Mouse (Mus musculus) left cerebral cortex, adult 2 months (tissue): Measurements from ENCODE around the gene Als2cr12. TPM values are rescaled to one million over a fixed set of nuclear protein-coding genes. Genes with fewer than 3 reads are reported as not detected.
A peak's percentile ranks its signal among the peaks of the same experiment; 100 is the strongest.
"Not testable (repeated sequence)": the region's sequence is repeated elsewhere in the genome, so short reads cannot be mapped to it uniquely, and the experiment has no call there.

ENCODE experiments used
- DNase-seq, 2 experiments: peaks; one replicate each; pipeline ENCODE4 v3.0.0; 2021 to 2022; ENCODE audit warnings: low spot score in 2 of 2, mixed read lengths in 1 of 2; ENCODE audit errors: extremely low spot score in 1 of 2
- H3K27ac ChIP-seq: fragments of 200-600 bp; 2 replicates; pipeline ENCODE4 v1.8.1; 2022
- H3K4me3 ChIP-seq: fragments of 200-600 bp; 2 replicates; pipeline ENCODE4 v1.8.1; 2022
- CTCF ChIP-seq: fragments of 200-600 bp; IDR thresholded peaks from 2 replicates; pipeline ENCODE4 v1.8.1; 2022; ENCODE audit warnings: antibody characterized with exemption, mild to moderate bottlenecking, moderate library complexity
- intact Hi-C: fragments of 180-260 bp; cut with DNase I; formaldehyde crosslinking; loops from one replicate; pipeline ENCODE4 v1.15.1; 2025
- total RNA-seq, 2 experiments: library from RNA; stranded (reverse); gene quantifications; 2 replicates each; pipeline ENCODE4 v1.2.3; 2021

Gene Als2cr12
- total RNA-seq, 2 experiments from 2014 or later, result not detected

DNA sequence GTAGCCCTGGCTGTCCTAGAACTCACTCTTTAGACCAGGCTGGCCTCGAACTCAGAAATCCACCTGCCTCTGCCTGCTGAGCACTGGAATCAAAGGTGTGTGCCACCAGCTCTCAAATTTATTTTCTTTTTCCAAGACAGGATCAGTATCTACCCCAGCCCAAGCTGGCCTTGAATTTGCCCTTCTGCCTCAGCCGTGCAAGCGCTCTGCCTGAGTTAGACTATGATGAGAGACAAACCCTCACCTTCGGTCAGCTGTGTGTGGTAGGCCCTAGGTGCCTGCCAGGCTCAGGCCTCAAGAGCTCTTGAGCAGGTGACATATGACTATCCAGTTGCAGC is 21.1 kb upstream of the Als2cr12 start:
- TF ChIP-seq CTCF, result no peak
- no peak for DNase-seq
- no peak overlapping the region for H3K27ac ChIP-seq
- intact Hi-C loops, result no loop called here
- H3K4me3 ChIP-seq, result no peak overlapping the region

DNA sequence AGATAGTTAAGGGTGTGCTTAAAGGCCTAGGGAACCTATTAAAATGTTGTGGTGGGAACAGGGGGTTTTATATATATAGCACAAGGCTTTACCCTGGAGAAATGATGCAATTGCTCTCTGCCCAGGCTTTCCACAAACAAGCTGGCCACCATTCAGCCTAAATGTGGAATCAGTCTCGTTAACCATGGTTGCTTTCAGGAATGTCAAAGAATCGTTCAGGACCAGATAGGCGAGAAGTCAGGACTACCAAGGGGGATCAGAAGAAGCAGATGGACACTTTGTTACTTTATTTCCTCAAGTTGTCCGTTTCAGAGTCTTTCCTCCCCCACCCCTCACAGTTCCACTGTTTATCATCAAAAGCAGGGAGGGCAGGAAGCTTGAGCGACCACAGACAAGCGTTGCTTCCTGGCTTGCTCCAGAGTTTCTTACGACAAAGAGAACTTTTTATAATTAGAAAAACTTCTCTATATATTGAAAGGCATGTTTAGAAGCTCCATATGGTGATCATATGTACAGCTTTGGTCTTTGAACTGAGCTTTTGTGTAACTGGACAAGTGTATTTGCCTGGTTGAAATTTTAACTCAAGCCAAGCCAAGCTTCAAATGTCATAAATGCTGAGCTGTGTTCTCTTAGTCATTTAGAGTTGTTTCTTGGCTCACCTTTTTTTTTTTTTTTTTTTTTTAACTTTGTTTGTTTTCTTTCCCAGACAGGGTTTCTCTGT is 20.5 kb upstream of the Als2cr12 start:
- DNase-seq, result no peak
- TF ChIP-seq CTCF, result no peak
- intact Hi-C loops, result no loop called here
- Histone ChIP-seq H3K4me3 (no peak overlapping the region), H3K27ac (no peak overlapping the region)

DNA sequence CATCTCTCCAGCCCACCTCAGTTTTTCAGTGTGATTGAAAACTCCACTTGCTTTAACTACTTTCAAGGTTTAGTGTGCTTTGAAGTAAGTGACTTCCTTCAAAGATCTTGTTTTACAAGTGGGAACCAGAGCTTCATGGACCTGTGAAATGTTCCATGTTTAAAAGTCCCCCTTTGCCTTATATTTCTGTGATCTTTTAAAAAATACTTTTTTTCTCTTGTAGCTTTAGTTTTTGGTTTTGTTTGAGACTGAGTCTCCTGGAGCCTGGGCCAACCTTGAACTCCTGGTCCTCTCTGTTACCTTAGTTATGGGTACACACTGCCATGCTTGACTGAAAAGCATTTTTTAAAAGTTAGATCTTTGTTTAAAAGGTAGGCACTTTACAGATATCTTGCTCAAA is 19.7 kb upstream of the Als2cr12 start:
- intact Hi-C loops, result no loop called here
- Histone ChIP-seq H3K27ac (no peak overlapping the region), H3K4me3 (no peak overlapping the region)
- TF ChIP-seq CTCF, result no peak
- no peak for DNase-seq

DNA sequence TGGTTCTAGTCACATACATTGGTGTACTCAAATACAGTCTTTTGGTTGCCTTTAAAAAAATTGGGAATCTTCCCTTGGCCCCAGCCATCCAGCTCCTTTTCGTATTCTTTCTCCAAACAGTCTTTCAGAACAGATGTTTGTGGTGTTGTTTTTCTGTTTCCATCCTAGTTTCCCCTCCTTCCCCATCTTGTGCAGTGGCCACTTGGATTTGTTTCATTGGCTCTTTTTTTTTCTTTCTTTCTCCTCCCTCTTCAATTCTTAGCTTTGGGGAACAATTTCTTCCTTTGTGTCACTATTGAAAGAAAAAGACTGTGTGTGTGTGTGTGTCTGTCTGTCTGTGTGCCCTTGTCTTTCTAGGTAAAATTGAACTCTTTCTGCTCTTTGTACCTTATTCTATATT is 18.6 kb upstream of the Als2cr12 start:
- intact Hi-C loops, result no loop called here
- H3K27ac ChIP-seq, result peak overlapping the region; percentile 93; the same call in 1 of the 2 replicates
- DNase-seq, result no peak
- peak overlapping the region; percentile 58 for H3K4me3 ChIP-seq
- TF ChIP-seq CTCF, result no peak

DNA sequence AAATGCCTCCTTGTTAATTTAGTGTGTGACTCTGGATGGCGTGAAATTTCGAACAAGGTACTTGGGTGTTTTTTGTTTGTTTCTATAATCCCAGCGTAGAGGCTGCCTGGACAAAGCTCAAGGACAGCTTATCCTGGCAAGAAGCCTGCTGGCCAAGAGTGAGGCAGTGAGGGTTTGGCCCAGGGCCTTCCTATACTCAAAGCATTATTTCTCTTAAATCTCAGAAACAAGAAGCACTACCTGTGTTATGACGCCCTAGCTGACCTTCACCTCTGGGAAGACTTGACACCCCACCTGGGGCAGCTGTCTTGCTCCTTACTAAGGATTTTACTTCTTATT is 18.1 kb upstream of the Als2cr12 start:
- intact Hi-C loops, result loop anchor here (1.0 to 2.0 kb wide), 2 partner anchors 25 to 61 kb away; no protein-coding TSS in a partner anchor

DNA sequence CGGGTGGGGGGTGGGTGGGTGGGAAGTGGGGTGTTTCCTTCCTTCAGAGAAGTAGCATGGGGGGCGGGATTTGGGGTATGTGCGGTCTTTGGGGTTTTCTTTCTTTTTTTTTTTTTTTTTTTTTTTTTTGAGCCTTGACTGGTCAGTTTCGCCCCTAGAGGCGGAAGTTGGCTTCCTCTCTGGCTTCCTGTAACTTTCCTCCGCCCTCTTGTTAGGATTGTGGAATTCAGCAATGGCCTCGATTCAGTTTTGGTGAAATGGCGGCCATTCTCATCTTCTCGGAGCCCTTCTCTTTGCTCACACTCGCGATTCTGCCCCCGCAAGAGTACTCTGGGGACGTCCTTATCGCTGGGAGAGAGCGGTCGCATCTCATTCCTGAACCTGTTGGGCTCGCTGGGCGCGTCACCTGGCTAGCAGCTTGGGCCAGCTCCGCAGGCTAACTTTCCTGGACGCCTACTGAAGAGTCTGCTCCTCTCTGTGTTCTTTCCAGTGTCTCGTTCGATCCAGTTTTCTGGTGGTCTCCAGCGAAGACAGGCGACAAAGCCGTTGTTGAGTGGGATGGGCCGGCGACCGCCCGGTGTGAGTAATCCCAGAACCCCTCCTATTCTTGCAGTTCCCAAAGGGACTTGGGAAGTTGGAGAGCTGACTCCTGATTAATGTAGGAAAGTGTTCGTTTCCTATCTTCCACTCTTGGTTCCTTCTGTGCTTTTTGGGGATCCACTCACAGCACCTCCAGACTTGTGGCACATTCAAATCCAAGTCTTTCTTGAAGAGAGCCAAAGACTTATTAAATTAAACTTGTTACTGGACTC is 17.5 kb upstream of the Als2cr12 start:
- peak; percentile 17 for TF ChIP-seq CTCF
- Histone ChIP-seq H3K4me3 (peak overlapping the region; percentile 58), H3K27ac (peak overlapping the region; percentile 93)
- peak; percentile 31 to 41 for DNase-seq
- intact Hi-C loops, result loop anchor here (1.0 to 2.0 kb wide), 2 partner anchors 26 to 60 kb away; no protein-coding TSS in a partner anchor

More for the DNA sequence above, 18.1 kb upstream of the Als2cr12 start:
- H3K27ac ChIP-seq, result peak overlapping the region; percentile 93
- no peak for TF ChIP-seq CTCF
- DNase-seq, result peak; percentile 31 to 34
- peak overlapping the region; percentile 58 for H3K4me3 ChIP-seq

DNA sequence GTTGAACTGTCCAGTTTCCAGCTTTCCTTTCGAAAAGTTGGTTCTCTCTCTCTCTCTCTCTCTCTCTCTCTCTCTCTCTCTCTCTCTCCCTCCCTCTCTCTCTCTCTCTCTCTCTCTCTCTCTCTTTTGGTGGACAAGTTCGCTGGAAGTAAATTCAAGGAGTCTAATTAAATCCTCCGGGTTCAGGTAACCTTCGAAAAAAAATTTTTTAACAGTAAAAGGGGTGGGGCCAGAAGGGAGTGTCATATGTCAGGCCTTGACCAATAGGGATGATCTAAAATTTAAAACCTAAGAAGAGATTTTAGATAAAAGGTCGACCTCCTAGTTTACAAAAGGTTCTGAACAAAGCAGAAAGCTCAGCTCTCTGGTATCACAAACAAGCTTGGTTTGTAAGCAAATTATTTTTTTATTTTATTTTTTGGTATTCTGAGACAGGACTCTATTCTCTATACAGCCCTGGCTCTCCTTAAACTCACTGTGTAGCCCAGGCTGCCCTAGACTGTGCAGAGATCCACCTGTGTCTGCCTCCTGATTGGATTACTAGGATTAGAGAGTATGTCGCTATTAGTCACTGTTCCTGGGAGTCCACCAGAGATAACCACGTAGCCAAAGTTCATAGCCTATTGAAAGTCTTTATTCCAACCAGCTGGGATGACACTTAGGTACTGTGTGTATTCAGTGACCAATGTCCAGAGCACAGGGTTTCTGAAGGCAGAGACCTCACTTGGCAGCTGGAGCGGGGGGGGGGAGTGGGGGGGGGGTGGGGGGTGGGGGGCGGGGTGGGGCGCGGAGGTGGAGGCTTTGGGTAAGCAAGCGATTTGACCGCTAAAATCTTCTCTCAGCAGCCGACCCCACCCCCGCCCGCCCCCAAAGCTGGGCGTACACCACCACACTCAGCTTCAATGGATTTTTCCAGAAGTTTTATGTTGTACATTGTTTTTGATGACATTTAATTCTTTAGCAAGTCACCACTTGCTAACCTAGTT is 16.6 kb upstream of the Als2cr12 start:
- Histone ChIP-seq H3K4me3 (peak overlapping the region; percentile 58), H3K27ac (peak overlapping the region; percentile 93)
- intact Hi-C loops, result loop anchor here (1.0 to 2.0 kb wide), 2 partner anchors 27 to 60 kb away; no protein-coding TSS in a partner anchor
- TF ChIP-seq CTCF, result no peak
- DNase-seq, result no peak

DNA sequence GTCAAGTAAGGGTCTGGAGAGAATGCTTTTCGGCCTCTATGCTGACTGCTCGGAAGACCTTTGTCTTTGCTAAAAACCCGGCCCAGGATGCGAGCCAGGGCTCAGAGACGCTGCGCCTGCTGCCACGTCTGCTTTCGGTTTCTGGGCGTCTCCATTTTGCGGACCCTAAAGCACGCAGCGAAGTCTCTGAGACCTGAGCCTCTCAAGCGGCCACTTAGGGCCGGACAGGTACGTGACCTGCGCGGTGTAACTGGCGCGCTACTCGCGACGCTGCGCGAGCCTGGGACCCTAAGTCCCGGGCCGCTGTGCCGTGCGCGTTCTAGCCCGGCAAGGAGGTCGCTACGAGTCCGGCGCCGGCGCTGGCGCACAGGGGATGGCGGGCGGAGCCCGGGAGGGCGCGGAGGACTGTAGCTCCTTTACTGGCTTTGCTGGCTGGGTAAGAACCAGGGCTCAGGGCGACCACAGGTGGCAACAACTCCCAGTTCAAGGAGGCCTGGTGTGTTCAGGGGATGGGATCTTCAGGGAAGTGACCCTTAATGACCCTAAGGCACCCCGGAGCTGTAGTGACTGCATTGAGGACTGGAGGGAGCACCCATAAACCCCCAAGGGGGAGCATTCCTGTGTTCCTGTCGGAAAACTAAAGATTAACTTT is 15.7 kb upstream of the Als2cr12 start, which contains the start of gene Cflar:
Gene Cflar, plus strand, starts transcription at position 144 of the 652 bp plus-strand sequence.
- peak within 1 kb of the TSS; percentile 93 for H3K27ac ChIP-seq
- H3K4me3 ChIP-seq, result peak within 1 kb of the TSS; percentile 58
- DNase-seq, result peak; percentile 49 to 54
- intact Hi-C loops, result loop anchor here (2.0 kb wide), 1 partner anchor 59 kb away; no protein-coding TSS in a partner anchor
- TF ChIP-seq CTCF, result no peak

DNA sequence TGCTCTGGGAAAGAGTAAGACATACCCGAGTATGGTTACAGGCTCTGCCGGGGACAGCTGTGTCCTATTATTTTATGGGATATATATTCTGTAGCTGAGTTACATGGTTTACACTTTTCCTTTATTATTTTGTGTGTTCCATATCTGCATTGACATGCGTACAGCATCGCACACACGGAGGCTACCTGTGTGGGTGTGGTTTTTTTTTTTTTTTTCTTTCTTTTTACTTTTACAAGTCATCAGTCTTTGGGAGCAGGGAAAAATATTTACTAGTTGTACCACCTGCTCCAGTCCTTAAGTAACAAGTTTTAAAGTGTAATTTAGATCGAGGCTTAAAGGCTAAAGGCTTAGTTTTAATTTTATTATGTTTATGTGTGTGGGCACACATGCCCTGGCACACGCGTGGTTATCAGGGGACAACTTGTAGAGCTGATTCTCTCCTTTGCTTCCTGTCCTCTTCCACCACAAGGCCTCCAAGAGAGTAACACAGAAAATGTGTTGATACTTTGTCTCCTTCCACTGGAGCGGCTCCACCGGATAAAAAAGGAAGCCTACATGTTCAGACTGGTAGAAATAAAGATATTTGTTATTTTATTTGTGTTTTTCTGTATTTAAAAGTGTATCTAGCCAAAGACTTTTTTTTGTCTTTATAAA is 15.0 kb upstream of the Als2cr12 start:
- Histone ChIP-seq H3K27ac (peak overlapping the region; percentile 86), H3K4me3 (peak overlapping the region; percentile 58)
- no peak for DNase-seq
- TF ChIP-seq CTCF, result no peak
- intact Hi-C loops, result no loop called here

DNA sequence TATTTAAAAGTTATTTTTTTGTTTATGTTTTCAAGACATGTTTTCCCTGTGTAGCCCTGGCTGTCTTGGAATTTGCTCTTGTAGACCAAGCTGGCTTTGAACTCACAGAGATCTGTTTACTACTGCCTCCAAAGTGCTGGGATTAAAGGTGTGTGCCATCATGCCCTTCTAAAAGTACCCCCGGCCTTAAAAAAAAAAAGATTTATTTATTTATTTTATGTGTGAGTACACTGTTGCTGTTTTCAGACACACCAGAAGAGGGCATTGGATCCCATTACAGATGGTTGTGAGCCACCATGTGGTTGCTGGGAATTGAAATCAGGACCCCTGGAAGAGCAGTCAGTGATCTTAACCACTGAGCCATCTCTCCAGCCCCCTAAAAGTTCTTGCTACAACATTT is 14.3 kb upstream of the Als2cr12 start:
- H3K4me3 ChIP-seq, H3K27ac ChIP-seq, intact Hi-C loops, DNase-seq: not testable (repeated sequence)
- TF ChIP-seq CTCF, result peak; percentile 2; the same call in 1 of the 2 replicates

DNA sequence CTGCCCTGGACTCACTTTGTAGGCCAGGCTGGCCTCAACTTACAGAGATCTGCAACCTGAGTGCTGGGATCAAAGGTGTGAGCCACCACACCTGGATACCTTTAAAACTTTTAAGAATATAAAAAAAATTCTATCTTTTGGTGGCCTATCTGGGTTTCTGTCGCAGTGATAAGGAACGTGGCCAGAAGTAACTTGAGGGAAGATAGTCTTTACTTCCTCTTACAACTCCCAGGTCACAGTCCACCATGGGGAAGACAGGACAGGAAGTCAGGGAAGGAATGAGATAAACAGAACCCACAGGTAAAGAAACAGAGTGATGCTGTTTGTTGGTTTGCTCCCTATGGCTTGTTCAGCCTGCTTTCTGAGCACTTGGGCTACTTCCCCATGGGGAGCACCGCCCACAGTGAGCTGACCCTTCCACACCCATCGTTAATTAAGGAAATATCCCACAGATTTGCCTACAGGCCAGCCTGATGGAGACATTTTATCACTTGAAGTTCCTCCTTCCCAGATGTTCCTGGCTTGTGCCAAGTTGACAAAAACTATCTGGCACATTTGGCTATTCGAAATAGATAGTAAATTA is 4.9 kb upstream of the Als2cr12 start:
- intact Hi-C loops, result not testable (repeated sequence)

More for the DNA sequence above, 4.9 kb upstream of the Als2cr12 start:
- not testable (repeated sequence) for H3K27ac ChIP-seq, H3K4me3 ChIP-seq, DNase-seq
